Mouse (Mus musculus) adrenal gland, adult 2 months (tissue): ENCODE data around the gene Il2. TPM values are rescaled to one million over a fixed set of nuclear protein-coding genes. Genes with fewer than 3 reads are reported as not detected.

Experiments
- DNase-seq: peaks from one replicate; pipeline ENCODE4 v3.0.0; 2021
- long read RNA-seq: library from polyadenylated mRNA; stranded (forward); transcript quantifications from one replicate; pipeline ENCODE4 v2.0.0, GENCODE M21; 2021
- polyA plus RNA-seq: library from polyadenylated mRNA; depleted of rRNA; stranded (reverse); fragments of >200 nt; gene quantifications from 2 replicates; pipeline ENCODE4 v1.2.3, GENCODE M21; 2012; rRNA removed
- total RNA-seq, 2 experiments: library from RNA; stranded (reverse); gene quantifications; 2 replicates each; pipeline ENCODE4 v1.2.3; 2021

Gene Il2
- not detected for total RNA-seq
- not detected in 2 replicates for polyA plus RNA-seq
- long read RNA-seq = 0 reads

GRCm38 (mm10) chr3:37125655-37126054 lies at the start of gene Il2:
Gene Il2, minus strand, starts transcription at chr3:37125959.
- DNase-seq = no peak

- no peak for DNase-seq
Measured at GRCm38 (mm10) chr3:37174711-37175572, 49.2 kb upstream of the Il2 start.

- DNase-seq = no peak
Measured at GRCm38 (mm10) chr3:37173285-37173684, 47.5 kb upstream of the Il2 start.

GRCm38 (mm10) chr3:37169283-37169682 lies 43.5 kb upstream of the Il2 start:
- no peak for DNase-seq

- DNase-seq = no peak
Measured at GRCm38 (mm10) chr3:37161096-37161495, 35.3 kb upstream of the Il2 start.

- no peak for DNase-seq
Measured at GRCm38 (mm10) chr3:37158246-37158645, 32.5 kb upstream of the Il2 start.

- DNase-seq = peak; percentile 8
Measured at GRCm38 (mm10) chr3:37157082-37157481, 31.3 kb upstream of the Il2 start.

- DNase-seq = no peak
Measured at GRCm38 (mm10) chr3:37154396-37154795, 28.6 kb upstream of the Il2 start.

GRCm38 (mm10) chr3:37153004-37153403 lies 27.2 kb upstream of the Il2 start:
- no peak for DNase-seq

GRCm38 (mm10) chr3:37152274-37152673 lies 26.5 kb upstream of the Il2 start:
- DNase-seq = no peak

- no peak for DNase-seq
Measured at GRCm38 (mm10) chr3:37146810-37147209, 21.1 kb upstream of the Il2 start.

- no peak for DNase-seq
Measured at GRCm38 (mm10) chr3:37146406-37146805, 20.6 kb upstream of the Il2 start.

- DNase-seq = no peak
Measured at GRCm38 (mm10) chr3:37144979-37145378, 19.2 kb upstream of the Il2 start.

GRCm38 (mm10) chr3:37141827-37142226 lies 16.1 kb upstream of the Il2 start:
- DNase-seq = no peak

GRCm38 (mm10) chr3:37140168-37140906 lies 14.6 kb upstream of the Il2 start:
- DNase-seq = no peak

GRCm38 (mm10) chr3:37139192-37139591 lies 13.4 kb upstream of the Il2 start:
- no peak for DNase-seq

GRCm38 (mm10) chr3:37137231-37137630 lies 11.5 kb upstream of the Il2 start:
- no peak for DNase-seq

GRCm38 (mm10) chr3:37129063-37129462 lies 3.3 kb upstream of the Il2 start:
- DNase-seq = no peak

- DNase-seq = peak; percentile 28
Measured at GRCm38 (mm10) chr3:37128269-37128668, 2.5 kb upstream of the Il2 start.

- no peak for DNase-seq
Measured at GRCm38 (mm10) chr3:37126162-37126561, 403 bp upstream of the Il2 start.

GRCm38 (mm10) chr3:37090721-37091120 lies 35.0 kb downstream of the Il2 start:
- no peak for DNase-seq

GRCm38 (mm10) chr3:37084860-37085259 lies 40.9 kb downstream of the Il2 start:
- no peak for DNase-seq

GRCm38 (mm10) chr3:37073211-37073610 lies 52.5 kb downstream of the Il2 start:
- peak; percentile 14 for DNase-seq
